Mouse (Mus musculus) ES-E14 (cell line): Measurements from ENCODE around the gene Cish. TPM values are rescaled to one million over a fixed set of nuclear protein-coding genes. Genes with fewer than 3 reads are reported as not detected.

Experiments used
- DNase-seq: peaks from one replicate; pipeline ENCODE4 v3.0.0-alpha.2; 2013; ENCODE audit warnings: low read depth, low spot score
- H3K27ac ChIP-seq: 2 replicates; pipeline ENCODE4 v1.5.1; 2012; ENCODE audit warnings: low read depth, mild to moderate bottlenecking, low read length, moderate library complexity, mixed read lengths; ENCODE audit not compliant: poor library complexity, insufficient read depth, severe bottlenecking
- H3K36me3 ChIP-seq: 2 replicates; pipeline ENCODE4 v1.6.1; 2012; ENCODE audit warnings: mild to moderate bottlenecking, low read length, moderate library complexity, mixed read lengths; ENCODE audit not compliant: control insufficient read depth, poor library complexity, insufficient read depth, severe bottlenecking
- H3K4me1 ChIP-seq, 2 experiments: fragments of 150-350 bp in 1 of 2; sonication (generic) in 1 of 2; 2 replicates each; pipeline ENCODE4 v1.6.1; 2012; ENCODE audit warnings: low read length in 2 of 2, mild to moderate bottlenecking in 1 of 2, mixed read lengths in 1 of 2; ENCODE audit not compliant: control insufficient read depth in 2 of 2, insufficient read depth in 2 of 2, poor library complexity in 1 of 2
- H3K4me3 ChIP-seq, 2 experiments: fragments of 150-350 bp in 1 of 2; sonication (generic) in 1 of 2; 2 replicates each; pipeline ENCODE4 v1.5.1; 2012; ENCODE audit warnings: low read length in 2 of 2, low read depth in 1 of 2, mild to moderate bottlenecking in 1 of 2, mixed read lengths in 1 of 2; ENCODE audit not compliant: insufficient read depth in 1 of 2, poor library complexity in 1 of 2, severe bottlenecking in 1 of 2
- H3K9ac ChIP-seq: 2 replicates; pipeline ENCODE4 v1.6.1; 2012; ENCODE audit warnings: low read depth, mild to moderate bottlenecking, low read length, mixed read lengths; ENCODE audit not compliant: poor library complexity, insufficient read depth, severe bottlenecking
- H3K9me3 ChIP-seq: fragments of 150-350 bp; sonication (generic); 2 replicates; pipeline ENCODE4 v1.6.1; 2012; ENCODE audit warnings: low read depth, mild to moderate bottlenecking, low read length; ENCODE audit not compliant: control insufficient read depth, insufficient read depth
- CHD2 ChIP-seq: IDR thresholded peaks from 2 replicates; pipeline ENCODE4 v1.6.1; 2014; ENCODE audit warnings: mild to moderate bottlenecking, low read depth, low read length, inconsistent platforms
- HCFC1 ChIP-seq: IDR thresholded peaks from 2 replicates; pipeline ENCODE4 v1.6.1; 2012; ENCODE audit warnings: low read length, inconsistent platforms, borderline replicate concordance; ENCODE audit not compliant: insufficient read depth
- MAFK ChIP-seq: IDR thresholded peaks from 2 replicates; pipeline ENCODE4 v1.6.1; 2014; ENCODE audit warnings: mild to moderate bottlenecking, low read depth, low read length, inconsistent platforms; ENCODE audit not compliant: insufficient read depth
- ZC3H11A ChIP-seq: IDR thresholded peaks from 2 replicates; pipeline ENCODE4 v1.6.1; 2012; ENCODE audit warnings: low read depth, mild to moderate bottlenecking, inconsistent platforms, low read length, borderline replicate concordance
- ZNF384 ChIP-seq: IDR thresholded peaks from 2 replicates; pipeline ENCODE4 v1.6.1; 2012; ENCODE audit warnings: low read depth, low read length, inconsistent platforms
- in situ Hi-C, 2 experiments: fragments of 600-800 bp; cut with MboI; formaldehyde crosslinking; loops; one replicate each; pipeline ENCODE4 v1.15.1; 2025; ENCODE audit warnings: low sequenced_read_pairs in 2 of 2, inconsistent platforms in 1 of 2; ENCODE audit not compliant: unreplicated experiment in 2 of 2
- total RNA-seq: library from RNA; depleted of rRNA; stranded (reverse); fragments of 300-350 nt; gene quantifications from 2 replicates; pipeline ENCODE4 v1.2.3, GENCODE M21; 2012

The Cish gene
- total RNA-seq, 1 experiment, result 2.5 TPM

- Histone ChIP-seq H3K27ac (no peak overlapping the region), H3K9me3 (no peaks in the 10 kb centered on the region), H3K4me3 (peak overlapping the region; percentile 61 to 67), H3K4me1 (peaks cover 0 to 2% of the 10 kb centered on the region in 2 experiments; a peak in 2 of 4 replicates), H3K36me3 (peaks cover 2% of the 10 kb centered on the region; the same call in 1 of the 2 replicates), H3K9ac (peak overlapping the region; percentile 57)
- in situ Hi-C loops, result no loop called here
- TF ChIP-seq CHD2 (no peak), ZNF384 (no peak), ZC3H11A (no peak)
- no peak for DNase-seq
These were observed 45.3 kb downstream of the Cish start for GRCm38 (mm10) chr9:107340911-107341645.

GRCm38 (mm10) chr9:107342201-107342709, 46.4 kb downstream of the Cish start:
- in situ Hi-C loops, result no loop called here
- no peak for DNase-seq
- Histone ChIP-seq H3K27ac (no peak overlapping the region), H3K9ac (no peak overlapping the region), H3K9me3 (no peaks in the 10 kb centered on the region), H3K4me1 (peaks cover 0 to 2% of the 10 kb centered on the region in 2 experiments; a peak in 2 of 4 replicates), H3K4me3 (no peak overlapping the region), H3K36me3 (no peaks in the 10 kb centered on the region)
- TF ChIP-seq ZC3H11A (no peak), MAFK (no peak), HCFC1 (no peak), CHD2 (no peak), ZNF384 (no peak)

GRCm38 (mm10) chr9:107343146-107343943, 47.5 kb downstream of the Cish start:
- in situ Hi-C loops, result no loop called here
- Histone ChIP-seq H3K27ac (no peak overlapping the region), H3K36me3 (no peaks in the 10 kb centered on the region), H3K9me3 (no peaks in the 10 kb centered on the region), H3K9ac (no peak overlapping the region), H3K4me1 (peaks cover 0 to 2% of the 10 kb centered on the region in 2 experiments; a peak in 2 of 4 replicates), H3K4me3 (no peak overlapping the region)
- no peak for TF ChIP-seq HCFC1
- TF ChIP-seq MAFK, result no peak
- no peak for TF ChIP-seq ZC3H11A
- no peak for TF ChIP-seq CHD2
- no peak for TF ChIP-seq ZNF384
- no peak for DNase-seq

GRCm38 (mm10) chr9:107344027-107344426, 48.2 kb downstream of the Cish start:
- no peaks in the 10 kb centered on the region for H3K9me3 ChIP-seq
- DNase-seq, result no peak
- in situ Hi-C loops, result no loop called here
- no peak for TF ChIP-seq CHD2
- no peak for TF ChIP-seq ZNF384
- no peak for TF ChIP-seq ZC3H11A
- no peak for TF ChIP-seq MAFK
- TF ChIP-seq HCFC1, result no peak
- no peaks in the 10 kb centered on the region for H3K36me3 ChIP-seq
- H3K27ac ChIP-seq, result no peak overlapping the region
- no peak overlapping the region for H3K4me3 ChIP-seq
- H3K4me1 ChIP-seq, result peaks cover 0 to 2% of the 10 kb centered on the region in 2 experiments; a peak in 1 of 4 replicates
- no peak overlapping the region for H3K9ac ChIP-seq
